Mouse (Mus musculus) brain, embryonic 14.5 days (tissue): ENCODE results near the gene Tenm3. TPM values are rescaled to one million over a fixed set of nuclear protein-coding genes. Genes with fewer than 3 reads are reported as not detected.
A peak's percentile ranks its signal among the peaks of the same experiment; 100 is the strongest.

ENCODE experiments used
- DNase-seq: peaks from one replicate; pipeline ENCODE4 v3.0.0-alpha.2; 2011; ENCODE audit warnings: low read depth
- CTCF ChIP-seq: fragments of 200-500 bp; IDR thresholded peaks from 2 replicates; pipeline ENCODE4 v1.5.1; 2012; ENCODE audit warnings: inconsistent platforms, mild to moderate bottlenecking, moderate library complexity, borderline replicate concordance; ENCODE audit not compliant: insufficient read depth, insufficient read length; ENCODE audit errors: extremely low read depth
- POLR2A ChIP-seq: fragments of 200-500 bp; IDR thresholded peaks from 2 replicates; pipeline ENCODE4 v1.6.1; 2012; ENCODE audit warnings: mild to moderate bottlenecking, inconsistent platforms, borderline replicate concordance; ENCODE audit not compliant: poor library complexity, insufficient read depth, insufficient read length, severe bottlenecking; ENCODE audit errors: extremely low read depth
- polyA plus RNA-seq: library from polyadenylated mRNA; depleted of rRNA; stranded (reverse); fragments of >200 nt; gene quantifications from 2 replicates; pipeline ENCODE4 v1.2.3, GENCODE M21; 2012

Tenm3 gene
- polyA plus RNA-seq, 1 experiment: 50.8 TPM

DNA sequence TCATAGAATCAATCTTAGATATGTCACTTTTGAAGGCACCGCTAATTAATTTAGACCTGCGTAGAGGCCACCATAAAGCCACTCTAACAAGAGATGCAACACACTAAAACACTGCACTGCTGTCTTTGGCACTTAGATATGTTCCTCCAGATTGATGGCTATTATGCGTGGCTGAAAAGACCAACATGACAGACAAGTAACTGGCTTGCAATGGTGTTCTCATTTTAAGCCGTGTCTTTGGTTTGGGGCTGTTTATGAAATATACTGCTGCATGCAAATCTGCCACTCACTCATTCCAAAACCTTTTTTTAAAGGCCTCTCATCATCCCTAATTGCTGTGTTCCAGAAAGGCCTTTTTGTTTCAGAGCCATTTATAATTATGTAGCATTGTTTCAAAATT, 398.1 kb downstream of the Tenm3 start:
- DNase-seq: peak; percentile 57
- TF ChIP-seq CTCF (no peak), POLR2A (no peak)

DNA sequence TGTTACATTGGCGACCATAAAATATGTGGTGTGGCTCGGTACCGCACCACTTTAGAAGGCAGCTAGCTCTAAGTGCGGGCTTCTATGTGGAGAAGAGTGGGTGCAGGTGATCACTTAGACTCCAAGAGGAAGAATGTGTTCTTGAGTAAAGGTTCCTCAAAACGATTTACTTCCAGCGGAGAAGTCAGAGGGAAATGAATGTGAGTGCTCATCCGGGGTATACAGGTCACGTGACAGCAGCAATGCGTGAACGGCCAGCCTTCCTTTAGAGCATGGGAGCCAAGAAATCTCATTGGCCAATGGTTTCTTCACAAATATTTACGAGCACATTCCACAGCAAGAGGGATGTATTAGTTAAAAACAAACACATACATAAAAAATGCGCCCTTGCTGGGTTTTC, 404.3 kb downstream of the Tenm3 start:
- TF ChIP-seq CTCF: no peak
- no peak for TF ChIP-seq POLR2A
- no peak for DNase-seq

DNA sequence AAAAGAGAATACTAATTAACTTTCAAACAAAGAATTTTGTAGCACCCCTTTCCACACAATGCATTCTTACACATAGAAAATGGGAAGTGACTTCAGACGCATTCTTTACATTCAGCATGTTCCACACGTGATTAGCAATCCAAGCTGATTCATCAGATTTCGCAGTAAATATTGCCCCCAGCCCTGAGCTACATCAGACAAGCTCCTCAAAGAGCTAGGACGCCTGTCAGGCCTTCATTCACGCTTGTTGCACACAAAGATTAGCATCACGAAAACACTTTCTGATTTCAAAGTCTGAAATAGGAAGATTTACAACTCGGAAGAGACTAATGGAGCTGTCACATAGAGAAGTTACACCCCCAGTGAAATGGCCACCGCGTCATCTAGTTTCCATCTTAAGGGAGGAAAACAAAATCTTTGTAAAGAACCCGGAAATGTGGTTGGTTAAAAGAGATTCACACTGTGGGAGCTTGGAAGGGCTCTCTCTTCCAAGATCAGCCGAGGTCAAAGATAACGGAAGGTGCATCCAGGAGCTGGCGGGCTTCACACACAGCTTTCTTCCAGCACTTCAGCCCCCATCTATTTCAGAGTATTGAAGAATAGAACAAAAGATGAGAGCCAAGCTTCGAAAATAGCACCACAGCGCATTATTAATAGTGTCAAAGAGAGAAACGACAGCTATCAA, 406.1 kb downstream of the Tenm3 start:
- TF ChIP-seq POLR2A: no peak
- TF ChIP-seq CTCF: no peak
- DNase-seq: peak; percentile 80

DNA sequence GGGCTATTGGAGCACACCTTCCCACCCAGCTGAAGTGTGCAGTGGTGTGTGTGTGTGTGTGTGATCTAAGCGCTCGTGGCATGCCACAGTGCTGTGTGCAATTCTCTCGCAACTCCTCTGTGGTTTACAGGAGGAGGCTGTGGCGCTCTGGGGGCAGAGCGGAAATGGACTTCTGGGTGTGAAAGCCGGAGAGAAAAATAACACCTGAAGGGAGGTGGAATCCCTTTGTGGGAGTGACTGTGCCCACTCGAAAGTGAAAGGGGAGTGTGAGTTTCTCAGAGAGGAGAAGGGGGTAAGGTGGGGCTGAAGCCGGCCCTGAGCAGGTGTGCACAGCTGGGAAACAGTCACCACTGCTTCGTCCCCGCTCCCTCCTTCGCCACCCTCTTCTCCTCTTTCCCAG, 418.6 kb downstream of the Tenm3 start:
- TF ChIP-seq CTCF: no peak
- no peak for TF ChIP-seq POLR2A
- no peak for DNase-seq

DNA sequence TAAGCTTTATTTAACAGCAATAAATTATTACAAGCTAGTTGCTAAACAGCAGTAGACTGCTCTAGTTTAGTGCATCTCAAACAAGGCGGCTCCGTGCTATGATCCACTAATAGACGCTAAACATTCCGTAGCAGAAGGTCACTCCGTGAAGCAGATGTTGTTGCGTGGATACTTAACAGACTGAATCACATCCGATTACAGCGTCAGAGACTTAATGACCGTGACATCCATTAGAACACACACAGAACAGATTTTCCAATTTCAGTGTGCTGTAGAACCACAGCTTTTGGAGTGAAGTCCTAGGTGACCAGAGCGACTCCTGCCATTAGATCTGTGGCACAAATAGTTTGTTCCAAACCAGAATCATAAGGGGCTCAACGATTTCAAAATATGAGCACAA, 426.0 kb downstream of the Tenm3 start:
- peak; percentile 69 for DNase-seq
- no peak for TF ChIP-seq CTCF
- TF ChIP-seq POLR2A: no peak

DNA sequence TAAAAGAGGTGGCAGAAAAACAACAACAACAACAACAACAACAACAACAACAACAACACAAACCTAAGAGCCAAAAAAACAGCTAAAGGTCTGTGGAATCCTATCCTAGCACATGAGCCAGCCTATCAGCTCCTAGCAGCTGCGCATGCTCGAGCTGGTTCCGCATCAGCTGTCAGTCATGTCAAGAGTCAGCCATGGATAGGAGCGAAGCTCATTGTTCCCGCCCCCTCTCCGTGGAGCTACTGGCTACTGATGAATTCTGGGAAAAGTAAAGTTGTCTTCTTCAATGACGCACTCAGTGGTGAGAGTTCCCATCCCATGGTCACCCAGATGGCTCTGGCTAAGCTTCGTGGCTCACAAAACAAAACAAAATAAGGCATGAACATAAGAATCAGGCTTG, 432.8 kb downstream of the Tenm3 start:
- no peak for DNase-seq
- no peak for TF ChIP-seq POLR2A
- no peak for TF ChIP-seq CTCF

DNA sequence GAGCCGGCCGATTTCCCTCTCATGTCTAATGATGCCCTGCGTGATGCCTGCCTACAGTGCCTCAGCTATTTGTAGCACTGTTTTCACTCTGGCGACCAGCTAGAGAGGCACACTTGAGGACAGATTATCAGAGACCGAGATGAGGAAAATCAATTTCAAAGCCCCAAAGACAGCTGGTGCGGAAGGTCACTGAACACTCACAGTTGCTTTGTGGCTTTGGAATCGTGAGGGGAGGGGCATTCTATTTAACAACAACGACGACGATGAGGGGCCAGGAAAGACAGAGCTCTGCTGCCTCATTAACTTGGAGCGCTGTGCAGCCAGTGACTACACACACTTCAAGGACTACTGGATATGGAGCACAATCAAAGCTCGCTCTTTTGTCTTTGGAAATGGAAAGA, 443.2 kb downstream of the Tenm3 start:
- peak; percentile 89 for DNase-seq

DNA sequence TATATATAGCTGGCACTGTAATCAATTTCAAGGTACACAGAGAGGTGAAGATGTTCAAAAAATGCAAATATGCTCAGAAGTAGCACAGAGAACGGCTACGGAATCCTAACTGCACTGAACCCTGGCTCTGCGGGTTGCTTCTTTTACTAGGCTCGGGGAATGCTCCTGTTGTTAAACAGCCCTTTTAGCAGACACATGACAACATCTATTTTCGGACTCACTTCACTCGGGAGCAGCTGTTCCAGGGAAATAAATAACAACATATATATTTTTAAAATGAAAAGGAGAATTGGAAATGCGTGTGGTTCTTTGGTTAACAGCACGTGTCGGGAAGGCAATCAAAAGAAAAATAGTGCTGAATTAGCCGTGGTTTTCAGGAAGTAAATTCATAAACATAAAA, 457.9 kb downstream of the Tenm3 start:
- TF ChIP-seq POLR2A: no peak
- TF ChIP-seq CTCF: no peak
- DNase-seq: peak; percentile 26

More for the DNA sequence above, 443.2 kb downstream of the Tenm3 start:
- TF ChIP-seq CTCF: no peak
- no peak for TF ChIP-seq POLR2A

DNA sequence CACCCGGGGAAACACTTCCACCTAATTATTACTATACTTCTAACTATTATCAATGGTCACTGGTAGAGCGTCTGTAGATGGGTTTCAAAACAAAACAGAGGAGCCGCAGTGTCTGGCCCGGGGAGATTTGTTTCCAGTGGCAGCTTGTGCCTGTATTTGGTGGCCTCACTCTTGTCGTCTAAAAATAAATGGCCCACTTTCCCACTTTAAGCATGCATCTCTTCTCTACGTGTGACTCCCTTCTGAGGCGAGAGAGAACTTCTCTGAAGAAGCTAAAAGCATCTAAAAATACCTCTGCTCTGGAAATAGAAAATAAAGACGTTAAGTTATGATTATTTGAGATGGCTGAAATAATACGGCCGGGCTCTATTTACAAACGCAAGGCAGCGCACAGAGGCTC, 463.7 kb downstream of the Tenm3 start:
- TF ChIP-seq POLR2A: no peak
- TF ChIP-seq CTCF: no peak
- DNase-seq: no peak

DNA sequence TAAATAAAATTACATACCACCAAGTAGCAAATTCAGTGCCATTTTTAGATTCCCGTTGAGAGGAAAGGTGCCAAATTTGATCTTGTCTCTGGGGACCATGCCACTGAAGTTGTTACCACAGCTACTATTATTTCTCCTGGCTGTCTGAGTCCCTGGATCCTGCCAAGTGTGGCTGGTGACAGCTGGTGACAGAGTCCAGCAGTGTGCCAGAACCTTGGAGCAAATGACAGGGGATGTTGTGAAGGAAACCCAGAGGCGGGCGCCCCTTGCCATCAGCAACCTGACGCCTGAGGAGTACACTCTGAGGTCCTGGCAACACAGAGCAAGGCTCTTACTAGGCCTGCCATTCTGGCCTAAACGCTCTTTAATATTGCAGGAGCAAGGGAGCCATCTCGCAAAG, 467.0 kb downstream of the Tenm3 start:
- TF ChIP-seq CTCF: no peak
- TF ChIP-seq POLR2A: no peak
- DNase-seq: peak; percentile 93

DNA sequence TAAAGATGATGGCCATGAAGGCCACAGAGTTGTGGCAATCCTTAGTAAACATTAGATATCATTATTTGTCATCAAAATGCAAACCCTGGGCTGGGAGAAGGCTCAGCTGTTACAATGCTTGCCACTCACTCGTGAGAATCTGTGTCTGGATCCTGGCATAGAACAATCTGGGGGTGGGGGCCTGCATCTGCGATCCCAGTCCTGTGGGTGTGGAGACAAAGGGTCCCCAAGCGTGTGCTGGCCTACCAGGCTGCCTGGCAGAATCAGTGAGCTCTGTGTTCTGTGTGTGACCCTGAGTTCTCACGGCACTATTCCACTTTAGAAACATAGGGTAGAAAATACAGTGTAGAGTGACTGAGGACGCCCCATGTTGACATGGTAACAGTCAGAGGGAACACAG, 468.6 kb downstream of the Tenm3 start:
- DNase-seq: peak; percentile 28
- TF ChIP-seq CTCF (no peak), POLR2A (no peak)

DNA sequence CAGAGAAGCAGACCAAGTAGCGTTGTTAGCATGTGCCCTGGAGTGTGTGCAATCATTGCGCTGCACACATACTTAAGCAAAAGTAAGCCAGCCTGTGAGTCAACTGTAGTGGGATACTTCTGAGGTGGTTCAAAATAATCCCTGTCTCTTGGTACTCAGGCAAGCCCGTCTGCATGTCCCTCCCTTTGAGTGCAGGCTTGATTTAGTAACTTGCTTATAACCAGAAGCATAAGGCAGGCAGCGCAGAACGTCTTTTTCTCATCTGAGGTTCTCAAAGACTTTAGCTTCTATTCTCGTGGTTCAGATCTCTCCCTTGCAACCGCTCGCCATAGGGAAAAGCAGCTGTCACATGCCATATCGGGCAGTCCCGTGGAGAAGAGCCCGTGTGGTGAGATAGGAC, 470.3 kb downstream of the Tenm3 start:
- TF ChIP-seq POLR2A (no peak), CTCF (no peak)
- no peak for DNase-seq
